In the genomic region with DNA sequence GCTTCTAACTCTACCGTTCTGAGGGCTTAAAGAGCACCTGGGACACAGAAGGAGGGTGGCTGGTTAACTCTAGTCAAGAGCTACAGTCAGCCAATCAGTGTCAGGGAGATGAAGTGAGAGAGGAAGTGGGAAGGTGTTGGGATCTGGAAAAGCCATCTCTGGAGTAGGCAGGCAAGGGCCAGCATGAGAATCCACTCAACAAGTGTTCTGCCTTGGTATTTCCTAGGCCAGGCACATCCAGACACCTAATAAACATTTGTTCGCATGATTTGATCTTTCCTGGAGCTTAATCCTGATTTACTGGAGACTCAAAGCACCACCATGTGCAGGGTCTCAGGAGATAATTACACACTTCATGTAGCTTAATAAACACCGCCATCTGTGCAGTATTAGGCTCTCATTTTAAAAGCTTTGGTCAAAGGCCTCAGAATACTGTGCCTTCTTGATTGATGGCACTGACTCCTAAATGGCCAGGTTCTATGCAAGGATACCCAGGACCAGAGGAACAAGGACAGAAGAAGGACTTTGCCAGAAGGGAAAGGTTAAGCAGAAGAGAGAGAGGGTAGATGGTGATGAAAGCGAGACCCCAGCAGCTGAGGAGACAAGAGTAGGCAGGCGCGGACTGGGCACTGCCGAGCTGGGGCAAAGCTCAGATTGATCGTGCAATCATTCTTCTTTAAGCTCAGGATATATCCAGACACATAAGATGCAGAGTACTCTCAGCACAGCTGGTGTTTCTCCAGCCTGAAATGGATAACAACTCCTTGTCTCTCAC, we compare ENCODE assay signal across 11 mouse cellular contexts.
DNase-seq lines count a peak whose midpoint lies in the region; ATAC-seq and TF ChIP-seq lines count a peak whose summit lies in the region.
"Had no signal": no experiment of that assay in that cellular context is flagged by ENCODE, and none has a peak within 500 bp of the region (broad histone marks: within the 10 kb centered on the region; RNA-seq: fewer than 3 reads in every experiment).

No protein-coding gene starts in this region.

- DNase-seq in hindbrain, embryonic 10.5 days (ENCODE audit: low spot score), result no peak
- peak; percentile 14 for DNase-seq in testis, postnatal 10 days (ENCODE audit: low spot score)
- DNase-seq in testis, postnatal 14 days (ENCODE audit: low spot score), result no peak
- DNase-seq in left cerebral cortex, adult 2 months (ENCODE audit: extremely low spot score in 1 of 2, low spot score in 2 of 2), result no peak
- DNase-seq in right cerebral cortex, postnatal 36 days (ENCODE audit: low spot score in 2 of 2), result no peak
- DNase-seq: adrenal gland, postnatal 36 days; right cerebral cortex, adult 18-20 months had no signal

- no peak overlapping the region for H3K4me2 ChIP-seq in hindbrain, embryonic 12.5 days (replicated peaks)
- no peak overlapping the region for H3K4me2 ChIP-seq in midbrain, embryonic 15.5 days
- H3K4me2 ChIP-seq: heart, embryonic 15.5 days; lung, embryonic 15.5 days had no signal

- H3K4me3 ChIP-seq in hindbrain, embryonic 12.5 days, result no peak overlapping the region
- no peak overlapping the region for H3K4me3 ChIP-seq in hindbrain, embryonic 10.5 days
- H3K4me3 ChIP-seq in midbrain, embryonic 15.5 days, result no peak overlapping the region
- no peak overlapping the region for H3K4me3 ChIP-seq in left cerebral cortex, adult 2 months
- H3K4me3 ChIP-seq: heart, embryonic 15.5 days; lung, embryonic 15.5 days had no signal

- no peaks in the 10 kb centered on the region for H3K27me3 ChIP-seq in hindbrain, embryonic 12.5 days
- H3K27me3 ChIP-seq in hindbrain, embryonic 10.5 days (ENCODE audit: insufficient read depth, poor library complexity, severe bottlenecking), result no peaks in the 10 kb centered on the region
- no peaks in the 10 kb centered on the region for H3K27me3 ChIP-seq in midbrain, embryonic 15.5 days (replicated peaks)
- H3K27me3 ChIP-seq: heart, embryonic 15.5 days; lung, embryonic 15.5 days had no signal

- no peak for TF ChIP-seq CTCF in left cerebral cortex, adult 2 months (IDR thresholded peaks at IDR 0.05)

- no peaks in the 10 kb centered on the region for H3K4me1 ChIP-seq in hindbrain, embryonic 12.5 days
- no peaks in the 10 kb centered on the region for H3K4me1 ChIP-seq in hindbrain, embryonic 10.5 days (replicated peaks)
- H3K4me1 ChIP-seq in midbrain, embryonic 15.5 days, result no peaks in the 10 kb centered on the region
- H3K4me1 ChIP-seq: heart, embryonic 15.5 days; lung, embryonic 15.5 days had no signal

- no peak overlapping the region for H3K27ac ChIP-seq in hindbrain, embryonic 12.5 days
- no peak overlapping the region for H3K27ac ChIP-seq in hindbrain, embryonic 10.5 days
- no peak overlapping the region for H3K27ac ChIP-seq in midbrain, embryonic 15.5 days
- no peak overlapping the region for H3K27ac ChIP-seq in left cerebral cortex, adult 2 months
- H3K27ac ChIP-seq: heart, embryonic 15.5 days; lung, embryonic 15.5 days had no signal

- WGBS in hindbrain, embryonic 12.5 days, result 82% methylated on average over 8 of the region's 8 CpGs
- 92% methylated on average over 8 of the region's 8 CpGs for WGBS in hindbrain, embryonic 10.5 days
- WGBS in midbrain, embryonic 15.5 days, result 74% methylated on average over 8 of the region's 8 CpGs

- no peak overlapping the region for H3K9ac ChIP-seq in hindbrain, embryonic 12.5 days
- no peak overlapping the region for H3K9ac ChIP-seq in midbrain, embryonic 15.5 days
- H3K9ac ChIP-seq: heart, embryonic 15.5 days; lung, embryonic 15.5 days had no signal

- intact Hi-C loops in left cerebral cortex, adult 2 months (cut with DNase I), result no loop called here

- peak; percentile 46; the same call in 1 of the 2 replicates for ATAC-seq in hindbrain, embryonic 12.5 days (ENCODE audit: low FRiP score)
- 0 out of 2 replicates have a peak, but pooled peaks have one; percentile 37 for ATAC-seq in midbrain, embryonic 15.5 days (replicated peaks)

- no peaks in the 10 kb centered on the region for H3K9me3 ChIP-seq in hindbrain, embryonic 12.5 days (replicated peaks)
- no peaks in the 10 kb centered on the region for H3K9me3 ChIP-seq in hindbrain, embryonic 10.5 days
- H3K9me3 ChIP-seq in midbrain, embryonic 15.5 days, result no peaks in the 10 kb centered on the region
- H3K9me3 ChIP-seq: heart, embryonic 15.5 days; lung, embryonic 15.5 days had no signal

- H3K36me3 ChIP-seq in hindbrain, embryonic 12.5 days, result no peaks in the 10 kb centered on the region
- H3K36me3 ChIP-seq in hindbrain, embryonic 10.5 days, result 0 out of 2 replicates have a peak, but pooled peaks cover 10% of the 10 kb centered on the region
- H3K36me3 ChIP-seq in midbrain, embryonic 15.5 days (replicated peaks), result 0 out of 2 replicates have a peak, but pooled peaks cover 3% of the 10 kb centered on the region
- H3K36me3 ChIP-seq: heart, embryonic 15.5 days; lung, embryonic 15.5 days had no signal
